Mouse (Mus musculus) embryonic facial prominence, embryonic 12.5 days (tissue): ENCODE results near the gene B4galt1. TPM values are rescaled to one million over a fixed set of nuclear protein-coding genes. Genes with fewer than 3 reads are reported as not detected.

Source experiments
- ATAC-seq: fragments of 200-750 bp; cut with Nextera tagmentation; 2 replicates; pipeline ENCODE4 v1.8.0; 2017; ENCODE audit not compliant: insufficient number of reproducible peaks, insufficient read depth, low FRiP score, low TSS enrichment
- H3K27ac ChIP-seq: fragments of 300-500 bp; sonication (generic); 2 replicates; pipeline ENCODE4 v1.5.1; 2016; ENCODE audit warnings: mild to moderate bottlenecking
- H3K27me3 ChIP-seq: fragments of 300-500 bp; sonication (generic); 2 replicates; pipeline ENCODE4 v1.6.1; 2016; ENCODE audit warnings: mild to moderate bottlenecking, moderate library complexity
- H3K36me3 ChIP-seq: fragments of 300-500 bp; sonication (generic); 2 replicates; pipeline ENCODE4 v1.6.1; 2016; ENCODE audit warnings: mild to moderate bottlenecking
- H3K4me1 ChIP-seq: fragments of 300-500 bp; sonication (generic); 2 replicates; pipeline ENCODE4 v1.6.1; 2016
- H3K4me2 ChIP-seq: fragments of 300-500 bp; sonication (generic); replicated peaks from 2 replicates; pipeline ENCODE4 v1.6.1; 2016; ENCODE audit warnings: mild to moderate bottlenecking, moderate library complexity
- H3K4me3 ChIP-seq: fragments of 300-500 bp; sonication (generic); 2 replicates; pipeline ENCODE4 v1.5.1; 2016; ENCODE audit warnings: mild to moderate bottlenecking
- H3K9ac ChIP-seq: fragments of 300-500 bp; sonication (generic); 2 replicates; pipeline ENCODE4 v1.6.1; 2016; ENCODE audit warnings: mild to moderate bottlenecking, moderate library complexity
- H3K9me3 ChIP-seq: fragments of 300-500 bp; sonication (generic); 2 replicates; pipeline ENCODE4 v1.6.1; 2016; ENCODE audit warnings: mild to moderate bottlenecking, moderate library complexity
- WGBS: fragments of 180-500 bp; shearing (Covaris S2); methylation state at CpG from one replicate; pipeline ENCODE4 v1.1.7; 2016; 5-methylcytosine and 5-hydroxymethylcytosine counted together
- polyA plus RNA-seq: library from polyadenylated mRNA; unstranded; fragments of >200 nt; fragmentation: Nextera tagmentation; extraction: Ambion mirVana; gene quantifications from 2 replicates; pipeline ENCODE4 v1.2.1, GENCODE M21; 2016

The B4galt1 gene
- polyA plus RNA-seq, 1 experiment from 2014 or later: 37.9 TPM

GRCm38 (mm10) chr4:40785620-40786166 is 68.1 kb downstream of the B4galt1 start:
- Histone ChIP-seq H3K36me3 (no peaks in the 10 kb centered on the region), H3K4me3 (no peak overlapping the region), H3K4me2 (no peak overlapping the region), H3K9ac (no peak overlapping the region), H3K27ac (no peak overlapping the region), H3K4me1 (peaks cover 11% of the 10 kb centered on the region; the same call in 1 of the 2 replicates), H3K9me3 (no peaks in the 10 kb centered on the region), H3K27me3 (no peaks in the 10 kb centered on the region)
- 71% methylated on average over 9 of the region's 9 CpGs for WGBS
- ATAC-seq: no peak

- WGBS: 84% methylated on average over 10 of the region's 10 CpGs
- ATAC-seq: no peak
These were observed 69.1 kb downstream of the B4galt1 start for GRCm38 (mm10) chr4:40784556-40785169.

GRCm38 (mm10) chr4:40783049-40783448 is 70.8 kb downstream of the B4galt1 start:
- H3K9ac ChIP-seq: no peak overlapping the region
- H3K36me3 ChIP-seq: no peaks in the 10 kb centered on the region
- H3K9me3 ChIP-seq: no peaks in the 10 kb centered on the region
- no peaks in the 10 kb centered on the region for H3K27me3 ChIP-seq
- no peak for ATAC-seq
- no peak overlapping the region for H3K4me3 ChIP-seq
- H3K4me2 ChIP-seq: no peak overlapping the region
- WGBS: 89% methylated on average over 4 of the region's 4 CpGs
- peaks cover 11% of the 10 kb centered on the region; the same call in 1 of the 2 replicates for H3K4me1 ChIP-seq
- H3K27ac ChIP-seq: no peak overlapping the region

More at GRCm38 (mm10) chr4:40784556-40785169, 69.1 kb downstream of the B4galt1 start:
- Histone ChIP-seq H3K27ac (no peak overlapping the region), H3K4me1 (peaks cover 11% of the 10 kb centered on the region; the same call in 1 of the 2 replicates), H3K9me3 (no peaks in the 10 kb centered on the region), H3K4me3 (no peak overlapping the region), H3K36me3 (no peaks in the 10 kb centered on the region), H3K9ac (no peak overlapping the region), H3K27me3 (no peaks in the 10 kb centered on the region), H3K4me2 (no peak overlapping the region)

- no peak for ATAC-seq
- no peak overlapping the region for H3K4me3 ChIP-seq
- no peaks in the 10 kb centered on the region for H3K9me3 ChIP-seq
- no peak overlapping the region for H3K9ac ChIP-seq
- H3K36me3 ChIP-seq: no peaks in the 10 kb centered on the region
- 38% methylated on average over 8 of the region's 8 CpGs for WGBS
- peaks cover 14% of the 10 kb centered on the region; the same call in 1 of the 2 replicates for H3K4me1 ChIP-seq
- H3K4me2 ChIP-seq: no peak overlapping the region
- H3K27ac ChIP-seq: no peak overlapping the region
- H3K27me3 ChIP-seq: no peaks in the 10 kb centered on the region
These were observed 71.9 kb downstream of the B4galt1 start for GRCm38 (mm10) chr4:40781797-40782495.

- no peak for ATAC-seq
- WGBS: 13% methylated on average over 3 of the region's 3 CpGs
- Histone ChIP-seq H3K36me3 (no peaks in the 10 kb centered on the region), H3K4me3 (no peak overlapping the region), H3K4me1 (peaks cover 14% of the 10 kb centered on the region; the same call in 1 of the 2 replicates), H3K27ac (no peak overlapping the region), H3K4me2 (no peak overlapping the region), H3K27me3 (no peaks in the 10 kb centered on the region), H3K9ac (no peak overlapping the region), H3K9me3 (no peaks in the 10 kb centered on the region)
These were observed 72.7 kb downstream of the B4galt1 start for GRCm38 (mm10) chr4:40781143-40781542.

GRCm38 (mm10) chr4:40778656-40779055 is 75.1 kb downstream of the B4galt1 start:
- 85% methylated on average over 6 of the region's 6 CpGs for whole genome bisulfite sequencing
- H3K4me1 ChIP-seq: peaks cover 26% of the 10 kb centered on the region
- no peak for ATAC-seq
- H3K27ac ChIP-seq: no peak overlapping the region
- H3K9me3 ChIP-seq: no peaks in the 10 kb centered on the region
- H3K36me3 ChIP-seq: no peaks in the 10 kb centered on the region
- no peak overlapping the region for H3K4me3 ChIP-seq
- no peak overlapping the region for H3K4me2 ChIP-seq
- H3K9ac ChIP-seq: no peak overlapping the region
- no peaks in the 10 kb centered on the region for H3K27me3 ChIP-seq

- ATAC-seq: no peak
- Histone ChIP-seq H3K36me3 (no peaks in the 10 kb centered on the region), H3K4me2 (no peak overlapping the region), H3K4me1 (peaks cover 27% of the 10 kb centered on the region), H3K9me3 (no peaks in the 10 kb centered on the region), H3K4me3 (no peak overlapping the region), H3K27me3 (no peaks in the 10 kb centered on the region), H3K9ac (no peak overlapping the region), H3K27ac (no peak overlapping the region)
- 22% methylated on average over 2 of the region's 2 CpGs for WGBS
These were observed 76.7 kb downstream of the B4galt1 start for GRCm38 (mm10) chr4:40777116-40777515.

- Histone ChIP-seq H3K9me3 (no peaks in the 10 kb centered on the region), H3K27ac (no peak overlapping the region), H3K9ac (no peak overlapping the region), H3K36me3 (no peaks in the 10 kb centered on the region), H3K4me2 (no peak overlapping the region), H3K27me3 (no peaks in the 10 kb centered on the region), H3K4me1 (peaks cover 20% of the 10 kb centered on the region), H3K4me3 (no peak overlapping the region)
- 68% methylated on average over 4 of the region's 4 CpGs for WGBS
- ATAC-seq: no peak
These were observed 77.4 kb downstream of the B4galt1 start for GRCm38 (mm10) chr4:40776416-40776815.

GRCm38 (mm10) chr4:40774279-40775259 is 79.2 kb downstream of the B4galt1 start:
- no peaks in the 10 kb centered on the region for H3K9me3 ChIP-seq
- peak overlapping the region; percentile 10; the same call in 1 of the 2 replicates for H3K4me3 ChIP-seq
- peaks cover 16% of the 10 kb centered on the region for H3K4me1 ChIP-seq
- no peaks in the 10 kb centered on the region for H3K27me3 ChIP-seq
- H3K4me2 ChIP-seq: peak overlapping the region; percentile 49
- peak; percentile 44; the same call in 1 of the 2 replicates for ATAC-seq
- H3K36me3 ChIP-seq: no peaks in the 10 kb centered on the region
- peak overlapping the region; percentile 84 for H3K27ac ChIP-seq
- H3K9ac ChIP-seq: peak overlapping the region; percentile 12; the same call in 1 of the 2 replicates
- WGBS: 10% methylated on average over 12 of the region's 12 CpGs

GRCm38 (mm10) chr4:40759876-40760275 is 93.9 kb downstream of the B4galt1 start:
- H3K9ac ChIP-seq: no peak overlapping the region
- peaks cover 7% of the 10 kb centered on the region; the same call in 1 of the 2 replicates for H3K36me3 ChIP-seq
- 50% methylated on average over 5 of the region's 5 CpGs for WGBS
- no peak overlapping the region for H3K27ac ChIP-seq
- H3K4me3 ChIP-seq: no peak overlapping the region
- no peaks in the 10 kb centered on the region for H3K9me3 ChIP-seq
- 0 out of 2 replicates have a peak, but pooled peaks cover 4% of the 10 kb centered on the region for H3K4me1 ChIP-seq
- H3K27me3 ChIP-seq: no peaks in the 10 kb centered on the region
- no peak overlapping the region for H3K4me2 ChIP-seq
- ATAC-seq: no peak
